Mouse (Mus musculus) lung, postnatal 10 days (tissue): Measurements from ENCODE around the gene Wdr75.
A peak's percentile ranks its signal among the peaks of the same experiment; 100 is the strongest.

Experiments used
- DNase-seq: peaks from one replicate; pipeline ENCODE4 v3.0.0; 2021

The Wdr75 gene

GRCm38 (mm10) chr1:45838271-45838670, 43.3 kb downstream of the Wdr75 start:
- DNase-seq = peak; percentile 4

GRCm38 (mm10) chr1:45845466-45845865, 50.5 kb downstream of the Wdr75 start:
- no peak for DNase-seq

- no peak for DNase-seq
Observed at GRCm38 (mm10) chr1:45858038-45858437, 63.1 kb downstream of the Wdr75 start.

GRCm38 (mm10) chr1:45860349-45860748, 65.4 kb downstream of the Wdr75 start:
- DNase-seq = peak; percentile 36

GRCm38 (mm10) chr1:45861162-45861561, 66.2 kb downstream of the Wdr75 start:
- DNase-seq = no peak

DNA sequence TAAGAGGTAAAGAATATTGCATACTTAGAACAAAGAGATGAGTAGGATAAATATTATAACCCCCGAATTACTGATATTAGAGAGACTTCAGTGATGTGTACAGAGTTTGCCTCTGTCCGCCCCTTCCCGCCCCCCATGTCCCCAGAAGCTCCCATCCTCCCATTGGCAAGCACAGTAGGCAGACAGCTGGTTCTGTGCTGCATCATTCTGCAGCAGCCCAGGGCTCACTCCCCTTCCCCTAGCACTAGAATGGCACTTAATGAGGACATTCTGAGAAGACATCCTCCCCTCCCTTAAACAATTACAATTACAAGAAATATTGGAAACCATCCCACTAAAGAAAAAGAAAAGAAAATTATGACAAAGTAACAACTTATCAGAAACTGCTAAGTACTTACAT, 68.7 kb downstream of the Wdr75 start:
- peak; percentile 57 for DNase-seq

DNA sequence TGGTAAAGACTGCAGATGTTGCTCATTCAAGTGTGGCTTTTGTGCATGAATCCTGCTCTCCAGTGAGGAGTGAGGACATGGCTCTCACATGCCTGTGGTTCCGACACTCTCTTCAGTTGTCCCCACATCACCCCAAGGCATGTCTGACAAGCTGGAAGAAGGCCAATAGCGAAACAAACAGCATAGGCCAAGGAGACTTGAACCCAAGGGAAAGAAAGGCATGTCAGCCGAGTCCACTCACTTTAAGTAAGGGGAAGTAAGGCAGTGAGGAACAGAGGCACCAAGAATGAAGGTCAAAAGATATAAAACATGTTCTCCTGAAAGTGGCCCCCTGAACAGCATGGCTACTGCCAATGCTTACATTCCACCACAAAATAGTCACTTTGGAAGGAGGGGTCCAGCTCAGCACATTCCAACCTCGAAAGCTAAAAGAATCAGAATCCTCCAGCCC, 69.6 kb downstream of the Wdr75 start:
- DNase-seq = peak; percentile 76

DNA sequence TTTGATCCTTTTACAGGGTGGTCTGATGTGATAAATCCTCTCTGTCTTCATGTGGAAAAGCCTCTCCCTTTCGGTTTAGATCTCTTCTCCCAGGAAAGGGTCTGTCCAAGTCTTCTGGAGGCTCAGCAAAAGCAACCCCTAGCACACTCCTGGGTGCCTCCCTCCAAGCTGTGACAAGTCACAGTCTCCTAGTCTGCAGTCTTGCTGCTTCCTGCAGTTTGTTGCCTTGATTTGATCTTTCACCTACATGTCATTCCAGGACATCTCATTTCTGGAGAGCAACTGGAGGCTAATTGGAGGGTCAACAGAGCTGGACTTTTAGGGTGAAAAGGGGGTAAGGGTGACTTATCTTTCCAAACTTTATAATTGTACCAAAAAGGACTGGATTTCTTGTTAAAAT, 70.3 kb downstream of the Wdr75 start:
- DNase-seq = peak; percentile 21

GRCm38 (mm10) chr1:45865727-45866126, 70.8 kb downstream of the Wdr75 start:
- no peak for DNase-seq

DNA sequence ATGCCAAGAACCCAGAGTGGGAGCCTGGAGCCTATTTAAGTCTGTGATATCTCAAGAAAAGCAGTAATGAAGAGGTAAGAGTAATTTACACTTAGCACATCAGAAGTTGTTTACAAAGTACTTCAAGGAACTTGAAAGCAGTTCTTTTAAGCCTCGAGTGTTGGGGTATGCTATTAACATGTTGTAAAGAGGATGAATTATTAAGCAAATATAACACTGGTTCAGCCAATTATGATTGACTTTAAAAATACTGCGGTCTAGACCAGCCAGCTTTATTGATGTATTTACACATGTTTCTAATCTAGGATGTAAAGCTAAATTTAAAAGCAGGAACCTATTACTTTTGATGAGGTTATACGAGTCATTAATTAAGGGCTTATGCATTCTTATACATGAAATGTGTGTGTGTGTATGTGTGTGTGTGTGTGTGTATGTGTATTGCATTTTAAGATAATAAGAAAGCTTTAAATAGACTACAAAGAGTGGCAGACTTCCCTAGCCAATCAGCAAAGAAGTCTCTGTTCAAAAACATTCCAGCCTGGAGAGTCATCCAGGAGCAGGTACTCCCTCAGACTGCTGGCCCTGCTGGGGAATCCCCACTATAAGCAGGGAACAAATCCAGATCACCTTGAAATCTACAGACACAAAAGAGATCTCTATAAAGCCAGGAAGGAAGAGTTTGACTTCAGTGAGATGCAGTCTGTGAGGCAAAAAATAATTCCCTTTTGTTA, 71.5 kb downstream of the Wdr75 start:
- no peak for DNase-seq

- DNase-seq = no peak
Observed at GRCm38 (mm10) chr1:45868050-45868449, 73.1 kb downstream of the Wdr75 start.

DNA sequence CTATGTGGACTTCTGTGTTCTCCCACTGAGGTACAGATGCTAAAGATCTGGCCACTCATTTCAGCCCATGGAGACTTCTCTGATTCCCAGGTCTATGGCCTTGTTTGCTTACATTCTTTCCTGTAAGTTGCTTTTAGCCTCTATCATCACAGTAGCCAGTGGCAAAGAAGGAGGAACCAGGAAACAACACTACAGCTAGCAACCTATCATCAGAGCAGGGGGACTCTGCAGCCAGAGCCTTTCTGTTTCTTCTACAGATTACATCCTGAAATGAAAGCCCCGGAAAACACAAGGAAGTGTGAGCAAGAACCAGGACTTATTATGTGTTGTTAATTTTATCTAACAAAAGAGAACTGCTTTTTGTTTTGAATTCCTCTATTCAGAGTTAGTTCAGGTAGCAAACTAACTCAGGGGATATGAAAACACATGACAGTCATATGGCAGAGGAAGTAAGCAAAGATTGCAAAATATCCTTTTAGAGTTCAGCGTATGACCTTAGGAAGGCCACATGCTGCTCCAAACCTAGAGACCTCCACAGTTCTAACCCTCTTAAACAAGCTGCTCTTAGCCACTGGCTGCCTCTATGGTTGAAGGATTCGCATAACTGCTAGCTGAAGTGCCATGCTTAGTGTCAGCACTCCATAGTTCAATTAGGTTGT, 73.6 kb downstream of the Wdr75 start:
- no peak for DNase-seq
